Mouse (Mus musculus): ENCODE data around the gene Psmb1. TPM values are rescaled to one million over a fixed set of nuclear protein-coding genes. Genes with fewer than 3 reads are reported as not detected.
A peak's percentile ranks its signal among the peaks of the same experiment; 100 is the strongest.
"Not testable (repeated sequence)": the region's sequence is repeated elsewhere in the genome, so short reads cannot be mapped to it uniquely, and the experiment has no call there.

Psmb1 gene
- 100 to 1,000 TPM; 122 to 129 TPM for total RNA-seq (2021)

- peak; percentile 99 for DNase-seq (ENCODE audit: low spot score in 2 of 2)
- intact Hi-C loops (cut with DNase I), result no loop called here
These were observed at the start of gene Psmb1, which contains the start of gene Tbp for GRCm38 (mm10) chr17:15499656-15500394. Psmb1 (minus strand) TSS chr17:15499751. Tbp (plus strand) TSS chr17:15499888.

DNA sequence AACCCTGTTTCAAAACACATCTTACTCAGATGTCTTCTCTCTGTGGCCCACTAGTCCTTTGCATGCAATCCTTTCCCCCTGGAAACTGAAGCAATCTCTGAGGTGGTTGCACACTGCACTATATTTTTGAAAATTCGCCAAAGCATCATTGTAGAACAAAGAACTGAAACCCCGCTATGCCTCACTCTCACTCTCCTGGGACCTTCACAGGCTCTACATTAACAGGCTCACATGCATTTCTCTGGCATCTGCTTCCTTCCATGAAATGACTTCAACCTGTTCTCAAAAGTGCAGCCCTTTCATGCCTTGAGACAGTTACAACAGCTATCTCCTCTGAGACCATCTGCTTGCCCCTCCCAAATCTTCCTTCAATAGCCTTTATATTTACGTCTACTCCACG, 46.9 kb upstream of the Psmb1 start:
- intact Hi-C loops (cut with DNase I), result no loop called here
- no peak for DNase-seq (ENCODE audit: low spot score in 2 of 2)

DNA sequence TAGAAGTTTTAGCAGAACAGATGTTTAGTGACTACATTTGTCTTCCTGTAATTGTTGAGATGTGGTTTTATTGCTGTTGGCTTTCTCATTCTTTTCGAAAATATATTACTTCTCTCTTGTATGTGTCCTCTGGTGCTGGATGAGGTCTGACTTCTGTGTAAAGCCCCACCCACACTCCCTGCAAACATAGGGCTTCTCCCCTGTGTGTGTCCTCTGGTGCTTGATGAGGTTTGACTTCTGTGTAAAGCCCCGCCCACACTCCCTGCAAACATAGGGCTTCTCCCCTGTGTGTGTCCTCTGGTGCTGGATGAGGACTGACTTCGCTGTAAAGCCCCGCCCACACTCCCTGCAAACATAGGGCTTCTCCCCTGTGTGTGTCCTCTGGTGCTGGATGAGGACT, 44.3 kb upstream of the Psmb1 start:
- intact Hi-C loops (cut with DNase I); DNase-seq (ENCODE audit: low spot score in 2 of 2): not testable (repeated sequence)

GRCm38 (mm10) chr17:15540309-15540708, 40.8 kb upstream of the Psmb1 start:
- intact Hi-C loops (cut with DNase I), result no loop called here
- DNase-seq (ENCODE audit: low spot score in 2 of 2), result no peak

DNA sequence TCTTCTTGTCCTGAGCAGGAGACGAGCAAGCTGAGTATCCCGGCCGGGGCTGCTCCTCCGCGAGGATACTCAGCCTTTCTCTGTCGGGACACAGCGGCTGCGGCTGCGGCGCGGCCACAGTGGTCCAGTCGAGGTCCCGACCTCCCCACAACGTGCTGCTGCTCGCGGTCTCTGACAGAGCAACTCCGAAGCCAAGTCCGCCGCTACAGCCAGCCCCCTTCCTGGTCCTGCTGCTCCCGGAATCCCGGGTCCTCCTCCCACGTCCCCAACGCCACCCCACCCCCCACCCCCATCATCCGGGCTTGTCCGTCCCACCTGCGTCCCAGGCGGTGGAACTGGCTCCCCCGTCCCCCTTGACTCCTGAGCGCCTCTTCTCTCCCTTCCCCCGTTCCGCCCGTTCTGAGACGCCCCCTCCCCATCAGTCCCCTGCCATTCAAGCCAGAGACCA, 36.9 kb upstream of the Psmb1 start:
- DNase-seq (ENCODE audit: low spot score in 2 of 2), result no peak
- intact Hi-C loops (cut with DNase I), result no loop called here

GRCm38 (mm10) chr17:15535943-15536342, 36.4 kb upstream of the Psmb1 start:
- intact Hi-C loops (cut with DNase I), result no loop called here

DNA sequence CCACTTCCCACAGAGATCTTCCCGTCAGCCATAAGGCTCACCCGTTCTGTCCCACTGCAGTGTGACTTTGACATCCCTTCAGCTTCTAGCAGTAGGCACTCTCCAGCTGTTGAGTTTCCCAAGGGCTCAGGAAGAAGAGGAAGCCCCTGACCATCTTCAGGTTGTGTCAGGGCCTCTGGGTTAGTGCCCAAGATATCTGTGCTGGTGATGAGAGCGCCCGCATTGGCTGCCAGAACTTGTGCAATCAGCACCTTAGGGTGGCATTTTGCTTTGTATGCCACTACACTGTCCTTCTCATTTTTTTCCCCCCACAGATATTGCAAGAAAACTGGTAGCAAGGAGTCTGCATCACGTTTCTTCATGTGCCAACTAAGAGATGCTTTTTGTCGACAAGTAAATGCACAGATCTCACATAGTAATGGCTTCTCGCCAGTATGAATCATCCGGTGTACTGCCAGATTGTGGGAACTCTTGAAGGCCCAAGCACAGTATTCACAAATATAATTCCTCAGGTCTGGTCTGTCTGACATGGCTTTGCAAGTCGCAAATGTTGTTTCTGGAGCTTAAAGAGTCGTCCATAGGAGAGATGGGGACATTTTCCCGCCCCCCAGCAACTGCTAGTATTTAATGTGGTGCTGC, 35.7 kb upstream of the Psmb1 start:
- intact Hi-C loops (cut with DNase I), result no loop called here
- peak; percentile 65 to 92 for DNase-seq (ENCODE audit: low spot score in 2 of 2)

More at GRCm38 (mm10) chr17:15535943-15536342, 36.4 kb upstream of the Psmb1 start:
- no peak for DNase-seq (ENCODE audit: low spot score in 2 of 2)

GRCm38 (mm10) chr17:15530141-15530540, 30.6 kb upstream of the Psmb1 start:
- intact Hi-C loops (cut with DNase I), result loop anchor here (5.0 kb wide), 1 partner anchor 192 kb away; no protein-coding TSS in a partner anchor

GRCm38 (mm10) chr17:15528887-15529286, 29.3 kb upstream of the Psmb1 start:
- intact Hi-C loops (cut with DNase I), result loop anchor here (5.0 kb wide), 1 partner anchor 178 kb away; no protein-coding TSS in a partner anchor
- DNase-seq (ENCODE audit: low spot score in 2 of 2), result no peak

More at GRCm38 (mm10) chr17:15530141-15530540, 30.6 kb upstream of the Psmb1 start:
- peak; percentile 54 to 74 for DNase-seq (ENCODE audit: low spot score in 2 of 2)

- no peak for DNase-seq (ENCODE audit: low spot score in 2 of 2)
- intact Hi-C loops (cut with DNase I), result loop anchor here (2.0 to 5.0 kb wide), 2 partner anchors 37 to 180 kb away; partner anchors contain the start of gene Prdm9
These were observed 28.2 kb upstream of the Psmb1 start for GRCm38 (mm10) chr17:15527811-15528136.

DNA sequence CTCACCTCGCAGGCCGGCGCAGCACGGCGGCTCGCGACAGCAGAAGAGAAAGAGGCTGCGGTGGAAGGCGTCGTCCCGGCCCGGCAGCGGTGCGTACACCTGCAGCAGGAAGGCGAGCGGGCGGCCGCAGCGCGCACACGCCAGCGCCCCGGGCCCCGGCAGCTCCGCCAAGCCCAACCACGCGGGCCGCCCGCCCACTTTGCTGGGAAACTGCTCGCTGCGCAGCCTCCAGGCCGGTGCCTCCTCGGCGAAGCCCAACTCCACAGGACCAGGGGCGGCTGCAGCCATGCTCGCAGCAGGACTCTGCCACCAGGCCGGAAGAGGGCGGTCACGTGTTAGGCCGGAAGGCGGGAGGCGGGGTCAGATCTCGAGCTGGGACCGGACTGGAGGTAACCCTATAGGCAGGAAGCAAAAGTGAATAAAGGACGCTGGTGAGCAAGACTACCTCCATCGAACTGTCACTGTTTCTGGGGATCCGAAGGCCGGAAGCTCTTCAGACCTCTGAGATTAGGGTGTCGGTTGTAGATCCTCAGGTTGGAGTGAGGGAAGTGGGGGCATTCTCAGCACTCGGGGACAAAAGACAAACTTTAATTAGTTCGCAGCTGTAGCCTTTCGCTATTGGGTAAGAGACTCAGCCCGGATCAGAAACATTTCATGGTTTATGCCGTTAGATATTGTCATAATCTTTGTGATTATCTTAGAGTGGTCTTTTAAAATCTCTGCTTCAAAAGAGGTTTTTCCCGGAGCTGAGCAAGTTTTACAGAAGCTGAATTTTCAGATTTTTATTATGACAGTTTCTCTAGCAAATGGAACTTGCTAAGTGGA, 27.6 kb upstream of the Psmb1 start, which contains the start of gene Pdcd2:
TSS of gene Pdcd2 (minus strand) at position 316 of the 825 bp plus-strand sequence.
- intact Hi-C loops (cut with DNase I), result loop anchor here (2.0 to 5.0 kb wide), 2 partner anchors 38 to 180 kb away; partner anchors contain the start of gene Prdm9
- DNase-seq (ENCODE audit: low spot score in 2 of 2), result peak; percentile 93 to 96

GRCm38 (mm10) chr17:15526304-15526703, 26.8 kb upstream of the Psmb1 start:
- DNase-seq (ENCODE audit: low spot score in 2 of 2), result peak in 1 of 2 experiments; percentile 10
- intact Hi-C loops (cut with DNase I), result loop anchor here (2.0 to 5.0 kb wide), 2 partner anchors 38 to 181 kb away; partner anchors contain the start of gene Prdm9

GRCm38 (mm10) chr17:15518766-15519165, 19.2 kb upstream of the Psmb1 start:
- intact Hi-C loops (cut with DNase I), result no loop called here
- DNase-seq (ENCODE audit: low spot score in 2 of 2), result no peak

DNA sequence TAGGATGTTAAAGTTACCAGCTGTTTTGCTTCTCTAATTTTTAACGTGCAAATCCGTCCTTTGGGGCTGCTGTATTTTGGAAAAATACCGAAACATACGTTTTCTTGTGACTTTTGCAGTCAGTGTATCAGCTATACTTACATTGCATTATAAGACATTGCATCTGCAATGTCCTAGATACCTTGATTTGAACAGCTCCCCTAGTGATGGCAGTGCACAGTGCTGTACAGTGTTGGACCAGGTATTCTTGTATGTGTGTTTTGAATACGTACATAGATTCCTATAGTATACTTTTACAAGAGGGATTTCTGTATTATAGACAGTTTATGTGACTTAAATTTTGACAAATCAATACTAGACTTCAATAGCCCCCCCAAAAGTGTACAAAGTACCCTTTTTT, 18.6 kb upstream of the Psmb1 start:
- intact Hi-C loops (cut with DNase I), result no loop called here
- no peak for DNase-seq (ENCODE audit: low spot score in 2 of 2)

DNA sequence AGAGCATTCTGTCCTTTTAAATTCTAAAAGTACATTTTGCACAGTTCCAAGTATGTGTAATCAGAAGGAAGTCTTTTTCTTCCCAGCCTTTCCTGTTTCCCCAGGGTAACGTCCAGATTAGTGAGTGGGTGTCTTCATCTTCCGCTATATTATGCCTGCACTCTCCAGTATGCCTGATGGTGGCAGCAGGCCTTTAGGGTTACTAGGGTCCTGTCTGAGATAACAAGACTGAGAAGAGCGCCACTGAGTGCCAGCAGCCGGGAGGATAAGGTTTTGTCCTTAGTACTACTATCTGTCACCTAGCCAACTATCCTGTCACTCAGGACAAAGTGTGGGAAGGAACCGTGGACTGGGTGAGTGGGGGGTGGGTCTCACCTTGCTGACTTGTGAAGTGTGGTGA, 18.2 kb upstream of the Psmb1 start:
- no peak for DNase-seq (ENCODE audit: low spot score in 2 of 2)
- intact Hi-C loops (cut with DNase I), result no loop called here

DNA sequence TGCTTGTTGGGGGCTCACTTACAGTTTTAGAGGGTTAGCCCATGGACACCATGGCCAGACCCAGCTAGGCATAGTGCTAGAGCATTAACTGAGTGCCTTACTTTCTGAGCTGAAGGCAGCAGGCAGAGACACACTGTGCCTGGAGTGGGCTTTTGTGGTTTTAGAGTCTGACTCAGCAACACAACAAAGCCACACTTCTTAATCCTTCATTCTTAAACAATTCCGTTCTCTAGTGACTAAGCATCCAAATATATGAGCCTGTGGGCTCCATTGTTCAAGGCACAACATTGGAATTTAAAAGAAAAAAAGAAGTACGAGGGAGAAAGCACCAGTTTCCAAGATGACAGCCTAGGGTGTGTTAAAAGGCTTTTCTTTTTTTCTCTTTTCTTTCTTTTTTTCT, 11.1 kb upstream of the Psmb1 start:
- intact Hi-C loops (cut with DNase I), result no loop called here
- no peak for DNase-seq (ENCODE audit: low spot score in 2 of 2)

DNA sequence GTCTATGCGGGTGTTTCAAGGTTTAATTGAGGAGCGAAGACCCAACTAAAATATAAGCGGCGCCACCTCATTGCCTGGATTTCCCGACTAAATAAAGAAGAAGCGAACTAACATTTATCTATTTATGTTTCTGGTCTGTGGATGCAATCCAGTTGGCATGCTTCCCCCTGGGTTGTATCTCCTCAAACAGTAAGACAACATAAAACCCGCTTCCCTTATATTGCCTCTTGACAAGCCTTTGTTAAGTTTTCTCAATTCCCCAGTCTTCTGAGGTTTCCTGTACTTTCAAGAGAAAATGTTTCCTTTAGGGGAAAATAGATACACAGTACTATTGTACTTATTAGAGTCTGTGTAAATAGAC, 818 bp downstream of the Psmb1 start:
- intact Hi-C loops (cut with DNase I), result loop anchor here (1.0 kb wide), 1 partner anchor 207 kb away; no protein-coding TSS in a partner anchor
- no peak for DNase-seq (ENCODE audit: low spot score in 2 of 2)

GRCm38 (mm10) chr17:15497882-15498752, 1.4 kb downstream of the Psmb1 start:
- intact Hi-C loops (cut with DNase I), result loop anchor here (1.0 kb wide), 1 partner anchor 207 kb away; no protein-coding TSS in a partner anchor
- peak; percentile 94 to 97 for DNase-seq (ENCODE audit: low spot score in 2 of 2)

GRCm38 (mm10) chr17:15490542-15490941, 9.0 kb downstream of the Psmb1 start:
- DNase-seq (ENCODE audit: low spot score in 2 of 2), result no peak
- intact Hi-C loops (cut with DNase I), result no loop called here

Measured in left cerebral cortex, postnatal 25 days (tissue).